Mouse (Mus musculus) R1 (cell line): ENCODE results near the gene Entpd5.

Experiments
- DNase-seq: peaks from one replicate; pipeline ENCODE4 v3.0.0-alpha.2; 2018; ENCODE audit warnings: low read depth, low spot score

The Entpd5 gene

DNA sequence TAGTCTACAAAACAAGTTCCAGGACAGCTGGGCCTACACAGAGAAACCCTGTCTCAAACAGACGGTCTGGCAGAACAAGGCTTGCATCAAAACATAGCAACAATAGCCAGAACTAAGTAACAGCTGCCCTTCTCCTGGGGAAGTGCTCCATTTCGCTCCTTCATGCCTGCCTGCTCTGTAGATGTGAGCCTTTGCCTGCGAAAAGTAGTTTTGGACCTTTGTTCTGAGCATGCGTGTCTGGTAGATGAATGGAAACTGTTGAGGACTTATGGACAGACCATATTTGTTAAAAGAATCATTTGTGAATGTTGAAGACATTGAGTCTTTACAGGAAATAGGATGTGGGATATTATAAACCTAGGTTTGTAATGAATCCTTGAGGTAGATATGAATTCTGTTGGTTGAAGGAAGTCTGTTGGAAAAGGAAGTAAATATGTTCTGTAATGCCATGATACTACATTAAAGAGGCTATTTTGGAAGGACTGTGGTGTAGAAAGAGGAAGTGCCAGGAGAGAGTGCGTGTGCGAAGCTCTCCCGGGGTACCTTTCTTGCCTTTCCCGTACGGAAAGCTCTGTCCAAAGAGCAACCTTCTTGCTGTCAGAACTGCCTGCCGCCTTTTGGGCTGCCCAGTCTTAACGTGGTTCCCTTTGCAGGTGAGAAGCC is 71.7 kb downstream of the Entpd5 start:
- DNase-seq = no peak

DNA sequence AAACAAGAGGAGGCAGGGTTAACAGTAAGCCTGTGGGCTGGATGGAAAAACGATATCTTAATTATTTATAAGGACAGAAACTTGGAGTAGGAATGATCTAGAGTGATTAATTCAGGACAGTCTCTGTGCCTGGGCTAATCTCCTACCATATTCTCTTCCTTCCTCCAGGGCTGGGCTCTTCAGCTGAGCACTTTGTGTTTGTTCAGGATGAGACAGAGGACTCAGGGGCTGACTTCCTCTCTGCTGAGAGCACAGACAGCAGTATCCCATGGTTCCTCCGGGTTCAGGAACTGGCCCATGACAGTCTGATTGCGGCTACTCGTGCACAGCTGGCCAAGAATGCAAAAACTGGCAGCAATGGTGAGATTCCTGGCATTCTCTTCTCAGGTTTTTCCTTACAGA is 81.7 kb downstream of the Entpd5 start:
- DNase-seq = no peak
